Mouse (Mus musculus) thymus, adult 2 months (tissue): ENCODE measurements around the gene Dcaf11. TPM values are rescaled to one million over a fixed set of nuclear protein-coding genes. Genes with fewer than 3 reads are reported as not detected.

Source experiments
- DNase-seq: peaks from one replicate; pipeline ENCODE4 v3.0.0; 2021
- H3K27ac ChIP-seq: fragments of 200-500 bp; 2 replicates; pipeline ENCODE4 v1.5.1; 2012; ENCODE audit warnings: low read length, control low read depth; ENCODE audit not compliant: control insufficient read depth, insufficient read depth
- H3K27me3 ChIP-seq: fragments of 200-500 bp; 2 replicates; pipeline ENCODE4 v1.6.1; 2012; ENCODE audit warnings: mild to moderate bottlenecking, low read length, moderate library complexity, mixed read lengths; ENCODE audit not compliant: control insufficient read depth, insufficient read depth
- H3K36me3 ChIP-seq: fragments of 200-500 bp; 2 replicates; pipeline ENCODE4 v1.6.1; 2012; ENCODE audit warnings: mild to moderate bottlenecking, low read length, moderate library complexity; ENCODE audit not compliant: control insufficient read depth, insufficient read depth
- H3K4me1 ChIP-seq: fragments of 200-500 bp; replicated peaks from 2 replicates; pipeline ENCODE4 v1.6.1; 2012; ENCODE audit warnings: low read length; ENCODE audit not compliant: control insufficient read depth, insufficient read depth
- H3K4me3 ChIP-seq: fragments of 200-500 bp; 2 replicates; pipeline ENCODE4 v1.5.1; 2012; ENCODE audit warnings: mild to moderate bottlenecking, low read length, control low read depth, moderate library complexity; ENCODE audit not compliant: control insufficient read depth, insufficient read depth
- CTCF ChIP-seq: fragments of 200-500 bp; IDR thresholded peaks from 2 replicates; pipeline ENCODE4 v1.5.1; 2012; ENCODE audit warnings: mild to moderate bottlenecking, control low read depth, low read length, moderate library complexity, borderline replicate concordance; ENCODE audit not compliant: control insufficient read depth, poor library complexity, insufficient read depth; ENCODE audit errors: extremely low read depth
- POLR2A ChIP-seq: fragments of 200-500 bp; IDR thresholded peaks from 2 replicates; pipeline ENCODE4 v1.6.1; 2012; ENCODE audit warnings: mild to moderate bottlenecking, low read length, control low read depth, moderate library complexity; ENCODE audit not compliant: control insufficient read depth, poor library complexity, insufficient read depth; ENCODE audit errors: extremely low read depth
- WGBS: fragments of 180-500 bp; shearing (Covaris S2); methylation state at CpG from one replicate; pipeline ENCODE4 v1.1.7; 2018; 5-methylcytosine and 5-hydroxymethylcytosine counted together
- polyA plus RNA-seq: library from polyadenylated mRNA; depleted of rRNA; stranded (reverse); fragments of >200 nt; gene quantifications from 2 replicates; pipeline ENCODE4 v1.2.3, GENCODE M21; 2012; rRNA removed

The Dcaf11 gene
- polyA plus RNA-seq, result 76.8 and 77.7 TPM in 2 replicates

DNA sequence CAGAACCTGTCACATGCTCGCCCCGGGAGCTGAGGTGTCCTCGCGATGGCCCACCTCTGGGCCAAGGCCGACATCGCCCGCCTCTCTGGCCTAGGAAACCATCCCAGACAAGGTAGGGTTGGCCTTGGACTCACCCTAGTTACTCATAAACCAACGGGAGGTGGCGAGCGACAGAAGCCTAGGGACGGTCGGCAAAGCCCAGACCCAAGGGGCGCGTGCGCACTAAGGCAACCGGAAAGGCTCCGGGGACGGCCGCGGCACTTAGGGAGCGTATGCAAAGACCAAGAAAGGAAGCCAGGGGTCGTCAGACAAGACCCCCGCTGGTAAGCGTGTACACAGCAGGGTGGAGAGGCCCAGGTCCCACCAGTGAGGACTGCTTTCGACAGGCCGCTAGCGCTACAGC lies at the start of gene Dcaf11:
Dcaf11 (plus strand) TSS at position 208 of the 403 bp plus-strand sequence.
- TF ChIP-seq POLR2A (no peak; the same call in 1 of the 2 replicates), CTCF (peak; percentile 36; the same call in 1 of the 2 replicates)
- WGBS, result under 1% methylated on average over 27 of the region's 27 CpGs
- Histone ChIP-seq H3K27ac (peak within 1 kb of the TSS; percentile 92), H3K27me3 (no peaks in the 10 kb centered on the region), H3K36me3 (peaks cover under 1% of the 10 kb centered on the region), H3K4me1 (peaks cover 8% of the 10 kb centered on the region), H3K4me3 (peak within 1 kb of the TSS; percentile 79)
- peak; percentile 87 for DNase-seq

DNA sequence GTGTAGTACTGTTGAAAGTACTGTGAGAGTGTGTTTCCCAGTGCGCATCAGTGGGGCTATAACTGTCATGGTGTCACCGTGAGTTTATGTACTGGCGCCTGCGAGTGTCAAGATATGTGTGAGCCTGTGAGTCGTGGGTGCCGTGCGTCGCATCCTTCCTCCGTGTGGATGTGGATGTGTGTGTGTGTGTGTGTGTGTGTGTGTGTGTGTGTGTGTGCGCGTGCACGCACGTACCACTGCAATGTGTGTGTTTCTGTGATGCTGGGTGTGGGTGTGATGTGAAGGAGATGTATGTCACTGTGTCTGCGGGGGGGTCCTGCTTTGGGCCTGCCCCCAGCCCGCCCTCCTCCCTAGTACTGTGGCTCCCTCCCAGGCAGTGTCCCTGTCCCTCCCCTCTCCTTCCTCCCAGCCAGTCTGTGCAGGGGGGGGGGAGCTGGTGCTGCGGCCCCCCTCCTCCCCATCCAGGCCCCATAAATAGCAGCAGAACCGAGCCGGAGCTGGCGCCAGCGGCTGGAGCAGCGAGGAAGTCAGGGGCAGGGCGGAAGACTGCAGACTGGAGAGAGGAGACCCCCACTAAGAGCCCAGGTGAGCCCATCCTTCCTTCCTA lies 49.6 kb upstream of the Dcaf11 start, which contains the start of gene Cpne6:
Cpne6 (plus strand) TSS at position 321 of the 607 bp plus-strand sequence.
- no peak for TF ChIP-seq POLR2A
- TF ChIP-seq CTCF, result no peak
- Histone ChIP-seq H3K4me3 (no peak within 1 kb of the TSS), H3K27me3 (no peaks in the 10 kb centered on the region; the same call in 1 of the 2 replicates), H3K36me3 (no peaks in the 10 kb centered on the region), H3K4me1 (no peaks in the 10 kb centered on the region), H3K27ac (no peak within 1 kb of the TSS)
- DNase-seq, result no peak
- 68% methylated on average over 21 of the region's 22 CpGs for WGBS

DNA sequence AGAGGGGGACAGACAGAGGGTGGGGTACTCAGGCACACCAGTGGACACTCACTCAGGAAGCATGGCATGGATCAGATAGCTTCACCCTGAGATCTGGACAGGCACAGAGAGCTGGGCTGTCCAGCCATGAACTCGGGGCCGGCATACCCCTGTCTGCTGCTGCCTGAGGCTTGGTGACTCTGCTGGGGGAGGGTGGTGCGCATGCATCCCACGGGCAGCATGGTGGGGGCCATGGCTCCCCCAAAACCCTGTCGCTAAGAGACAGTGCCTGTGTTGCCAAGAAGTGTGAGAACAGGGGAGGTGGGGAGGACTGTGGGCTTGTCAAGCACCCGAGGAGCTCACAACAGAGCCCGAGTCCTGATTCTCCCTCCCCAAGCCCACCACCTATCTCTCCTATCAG lies 48.8 kb upstream of the Dcaf11 start:
- Histone ChIP-seq H3K4me1 (no peaks in the 10 kb centered on the region), H3K36me3 (no peaks in the 10 kb centered on the region), H3K27ac (no peak overlapping the region), H3K27me3 (no peaks in the 10 kb centered on the region; the same call in 1 of the 2 replicates), H3K4me3 (no peak overlapping the region)
- WGBS, result 47% methylated on average over 7 of the region's 7 CpGs
- TF ChIP-seq CTCF (no peak), POLR2A (no peak)
- DNase-seq, result no peak

DNA sequence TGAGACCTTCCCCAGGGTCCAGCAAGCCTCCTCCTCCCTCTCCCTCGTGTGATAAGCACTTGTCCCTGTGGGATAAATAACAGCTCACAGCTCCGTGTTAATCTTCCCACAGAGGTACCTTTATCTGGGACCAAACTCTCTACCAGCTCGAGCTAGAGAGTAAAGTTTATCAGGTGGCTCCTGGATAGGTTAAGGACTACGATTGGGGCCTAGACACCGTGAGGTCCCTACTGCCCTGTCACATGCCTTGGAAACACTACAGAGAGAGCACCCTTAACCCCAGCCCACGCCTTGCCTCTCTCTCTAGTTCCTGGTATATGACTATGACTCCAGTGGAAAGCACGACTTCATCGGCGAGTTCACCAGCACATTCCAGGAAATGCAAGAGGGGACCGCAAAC lies 45.9 kb upstream of the Dcaf11 start:
- H3K27me3 ChIP-seq, result no peaks in the 10 kb centered on the region; the same call in 1 of the 2 replicates

DNA sequence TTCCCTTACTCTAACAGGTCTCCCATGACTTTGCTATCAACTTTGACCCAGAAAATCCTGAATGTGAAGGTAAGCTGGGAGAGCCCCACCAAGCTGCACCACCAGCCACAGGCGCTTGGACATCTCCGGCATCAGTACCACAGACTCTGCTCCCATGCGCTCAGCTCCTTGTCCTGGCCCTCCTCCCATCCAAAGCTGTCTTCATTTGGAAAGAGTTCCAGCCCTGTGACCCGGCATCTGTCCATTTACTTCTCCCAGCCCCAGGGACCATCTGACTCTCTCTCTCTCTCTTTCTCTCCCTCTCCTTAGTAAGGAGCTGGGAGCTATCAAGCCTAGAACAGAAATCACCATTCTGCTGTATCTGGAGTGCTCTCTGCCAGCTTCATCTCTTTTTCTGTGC lies 44.0 kb upstream of the Dcaf11 start:
- Histone ChIP-seq H3K27ac (no peak overlapping the region), H3K36me3 (no peaks in the 10 kb centered on the region), H3K4me1 (no peaks in the 10 kb centered on the region; the same call in 1 of the 2 replicates), H3K4me3 (no peak overlapping the region), H3K27me3 (peaks cover 5% of the 10 kb centered on the region; the same call in 1 of the 2 replicates)
- DNase-seq, result no peak
- TF ChIP-seq POLR2A (no peak), CTCF (no peak)
- 95% methylated on average over 4 of the region's 4 CpGs for whole genome bisulfite sequencing

More for the DNA sequence above, 45.9 kb upstream of the Dcaf11 start:
- no peak for TF ChIP-seq CTCF
- TF ChIP-seq POLR2A, result no peak
- 61% methylated on average over 10 of the region's 10 CpGs for WGBS
- no peak overlapping the region for H3K4me3 ChIP-seq
- H3K27ac ChIP-seq, result no peak overlapping the region
- no peaks in the 10 kb centered on the region for H3K36me3 ChIP-seq
- DNase-seq, result no peak
- H3K4me1 ChIP-seq, result no peaks in the 10 kb centered on the region

DNA sequence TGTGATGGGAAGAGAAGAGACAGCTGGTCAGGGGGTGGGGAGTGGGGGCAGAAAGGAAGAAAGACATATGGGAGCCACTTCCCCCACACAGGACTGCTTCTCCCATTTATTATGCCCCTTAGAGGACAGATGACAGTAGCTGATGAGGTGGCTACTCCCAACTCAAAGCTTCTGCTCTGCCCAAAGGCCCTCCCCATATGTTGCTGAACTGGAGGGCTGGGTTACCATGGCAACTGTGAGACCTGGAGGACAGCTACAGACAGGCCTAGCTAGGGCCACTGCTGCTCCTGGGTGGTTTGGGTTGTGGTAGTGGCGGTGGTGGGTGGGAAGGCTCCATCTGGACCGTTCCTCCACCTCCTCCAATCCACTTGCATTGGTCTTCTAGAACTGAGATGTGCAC lies 40.9 kb upstream of the Dcaf11 start:
- peaks cover 18% of the 10 kb centered on the region; the same call in 1 of the 2 replicates for H3K27me3 ChIP-seq
- 80% methylated on average over 2 of the region's 2 CpGs for WGBS
- H3K4me1 ChIP-seq, result no peaks in the 10 kb centered on the region; the same call in 1 of the 2 replicates

DNA sequence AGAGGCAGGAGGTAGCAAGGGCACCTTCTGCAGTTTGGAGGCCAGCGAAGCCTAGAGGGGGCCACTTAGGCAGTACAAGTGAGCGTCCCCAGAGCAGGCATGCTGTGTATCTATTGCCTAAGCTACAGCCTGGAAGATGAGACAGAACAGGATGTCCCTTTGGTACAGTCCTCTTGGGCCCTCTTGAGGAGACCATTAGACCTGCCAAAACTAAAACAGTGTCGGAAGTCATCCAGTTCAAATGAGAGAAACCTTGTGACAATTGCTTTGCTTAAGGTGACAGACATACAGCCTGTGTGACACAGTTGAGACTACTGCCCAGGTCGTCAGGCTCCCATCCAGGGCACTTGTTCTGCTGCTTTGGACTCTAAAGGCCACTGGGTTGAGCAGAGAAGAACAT lies 40.2 kb upstream of the Dcaf11 start:
- peaks cover 18% of the 10 kb centered on the region; the same call in 1 of the 2 replicates for H3K27me3 ChIP-seq
- WGBS, result 75% methylated on average over 4 of the region's 4 CpGs

More for the DNA sequence above, 40.9 kb upstream of the Dcaf11 start:
- Histone ChIP-seq H3K36me3 (no peaks in the 10 kb centered on the region), H3K4me3 (no peak overlapping the region), H3K27ac (no peak overlapping the region)
- DNase-seq, result no peak
- TF ChIP-seq CTCF (no peak), POLR2A (no peak)

More for the DNA sequence above, 40.2 kb upstream of the Dcaf11 start:
- no peak for TF ChIP-seq POLR2A
- H3K4me3 ChIP-seq, result no peak overlapping the region
- no peak for DNase-seq
- H3K36me3 ChIP-seq, result no peaks in the 10 kb centered on the region
- H3K27ac ChIP-seq, result no peak overlapping the region
- H3K4me1 ChIP-seq, result no peaks in the 10 kb centered on the region; the same call in 1 of the 2 replicates
